Mouse (Mus musculus): ENCODE measurements around the gene Ptpru.

DNA sequence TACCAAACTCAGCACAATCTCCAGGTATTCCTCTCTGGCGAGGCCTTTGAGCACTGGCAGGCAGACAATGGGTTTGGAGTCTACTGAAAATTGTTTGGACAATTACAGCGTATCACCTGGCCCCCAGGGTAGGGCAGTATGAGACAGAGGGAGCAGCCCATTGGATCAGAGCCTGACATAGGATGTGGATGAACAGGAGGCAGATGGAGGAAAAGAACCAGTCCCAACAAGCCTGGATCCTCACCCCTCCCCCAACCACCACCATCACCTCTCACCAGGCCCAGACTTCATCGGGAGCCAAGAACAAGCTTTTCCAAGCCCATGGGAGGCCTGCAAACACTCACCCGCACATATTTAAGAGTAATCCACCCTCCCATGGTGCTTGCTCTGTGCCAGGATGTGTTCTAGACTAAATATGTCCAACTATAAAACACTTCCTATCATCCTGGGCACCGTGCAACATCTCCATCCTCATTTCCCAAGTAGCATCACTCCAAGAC, 6.5 kb downstream of the Ptpru start:
- TF ChIP-seq POLR2A (IDR thresholded peaks at IDR 0.05; ENCODE audit: low read depth, low read length): no peak
- TF ChIP-seq CTCF (IDR thresholded peaks at IDR 0.05; ENCODE audit: extremely low read depth, insufficient read length, insufficient replicate concordance, low read depth, low read length): no peak
